Mouse (Mus musculus): ENCODE results near the gene Gm20388. TPM values are rescaled to one million over a fixed set of nuclear protein-coding genes. Genes with fewer than 3 reads are reported as not detected.

Gene Gm20388
- polyA plus RNA-seq, 1 experiment: 18.7 TPM

DNA sequence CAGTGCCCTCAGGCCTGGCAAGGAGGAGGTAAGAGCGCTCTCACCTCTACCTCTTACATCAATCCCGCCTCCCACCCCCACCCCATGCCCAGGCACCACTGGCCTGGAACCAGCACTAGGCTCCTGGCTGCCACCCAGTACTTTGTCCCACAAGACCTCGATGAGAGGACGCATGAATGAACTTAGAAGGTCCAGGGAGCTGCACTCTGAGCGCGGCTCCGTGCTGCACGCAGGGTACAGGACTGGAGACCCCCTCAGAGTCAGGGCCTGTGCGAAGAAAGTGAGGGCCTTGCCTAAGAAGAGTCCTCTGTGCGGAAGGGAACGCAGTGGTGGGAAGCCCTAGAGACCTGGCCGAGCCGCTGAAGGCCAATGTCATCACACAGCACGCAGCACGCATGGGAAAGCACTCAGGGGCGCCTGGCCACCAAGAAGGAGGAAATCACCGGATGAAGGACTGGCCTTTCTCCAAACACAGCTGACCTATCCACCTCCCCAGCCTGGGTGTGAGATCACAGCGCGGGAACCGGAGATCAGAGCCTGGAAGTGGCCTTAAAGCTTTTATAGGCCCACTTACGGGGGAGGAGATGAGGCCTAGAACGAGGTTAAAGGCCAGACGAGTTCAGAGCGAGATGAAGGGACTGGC lies 2636.3 kb downstream of the Gm20388 start:
- TF ChIP-seq CTCF (IDR thresholded peaks at IDR 0.05; ENCODE audit: borderline replicate concordance, insufficient read depth, low read depth, low read length) (no peak), POLR2A (IDR thresholded peaks at IDR 0.05; ENCODE audit: borderline replicate concordance, insufficient read depth, low read length) (no peak)
- WGBS: 52% methylated on average over 24 of the region's 24 CpGs
- 0 out of 2 replicates have a peak, but pooled peaks cover 3% of the 10 kb centered on the region for H3K4me1 ChIP-seq (ENCODE audit: control insufficient read depth, insufficient read depth, low read length)
- no peaks in the 10 kb centered on the region; the same call in 1 of the 2 replicates for H3K27me3 ChIP-seq (ENCODE audit: control insufficient read depth, insufficient read depth, low read length)
- no peak overlapping the region for H3K4me3 ChIP-seq (replicated peaks; ENCODE audit: insufficient read depth, low read depth, low read length)
- no peak overlapping the region for H3K27ac ChIP-seq (ENCODE audit: insufficient read depth, low read length)
- DNase-seq: no peak

DNA sequence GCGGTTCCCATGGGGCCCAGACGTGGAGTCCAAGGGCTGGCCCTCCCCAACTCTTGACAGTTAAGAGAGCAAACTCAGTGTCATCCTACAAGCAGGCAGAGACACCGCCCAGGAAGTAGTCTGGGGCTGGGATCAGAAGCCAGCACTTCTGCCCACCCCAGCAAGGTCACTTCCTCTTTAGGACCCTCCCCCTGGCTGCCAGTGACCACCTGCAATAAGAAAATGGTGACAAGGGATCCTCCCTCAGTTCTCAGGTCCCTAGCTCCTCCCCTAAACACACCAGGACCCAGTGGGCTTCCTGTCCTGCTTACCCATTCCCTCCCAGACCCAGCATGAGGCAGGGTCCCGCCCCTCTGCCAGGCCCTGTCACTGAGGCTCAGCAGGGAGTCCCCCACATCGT lies 2637.2 kb downstream of the Gm20388 start:
- no peak for DNase-seq
- Histone ChIP-seq H3K4me3 (replicated peaks; ENCODE audit: insufficient read depth, low read depth, low read length) (no peak overlapping the region), H3K27ac (ENCODE audit: insufficient read depth, low read length) (no peak overlapping the region), H3K27me3 (ENCODE audit: control insufficient read depth, insufficient read depth, low read length) (no peaks in the 10 kb centered on the region; the same call in 1 of the 2 replicates), H3K4me1 (ENCODE audit: control insufficient read depth, insufficient read depth, low read length) (0 out of 2 replicates have a peak, but pooled peaks cover 3% of the 10 kb centered on the region)
- TF ChIP-seq CTCF (IDR thresholded peaks at IDR 0.05; ENCODE audit: borderline replicate concordance, insufficient read depth, low read depth, low read length): no peak
- no peak for TF ChIP-seq POLR2A (IDR thresholded peaks at IDR 0.05; ENCODE audit: borderline replicate concordance, insufficient read depth, low read length)
- 66% methylated on average over 5 of the region's 5 CpGs for WGBS

DNA sequence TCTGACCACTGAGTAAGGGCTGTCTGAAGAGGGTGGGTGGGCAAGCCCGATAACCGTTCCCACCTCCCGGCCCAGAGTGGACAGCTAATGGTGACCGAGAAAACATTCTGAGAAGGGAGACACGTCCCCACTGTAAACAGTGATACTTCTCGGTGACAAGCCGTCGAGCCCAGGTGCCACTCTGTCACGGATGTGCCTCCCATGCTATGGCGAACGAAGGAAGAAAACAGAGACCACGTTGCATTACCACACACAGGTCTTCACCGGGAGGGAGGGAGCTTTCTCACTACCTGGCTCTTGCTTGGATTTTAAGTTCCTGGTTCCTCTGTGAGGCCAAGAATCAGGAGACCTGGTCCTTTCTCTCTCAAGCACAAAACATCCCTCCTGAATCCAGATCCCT lies 2637.7 kb downstream of the Gm20388 start:
- DNase-seq: no peak
- Histone ChIP-seq H3K27me3 (ENCODE audit: control insufficient read depth, insufficient read depth, low read length) (no peaks in the 10 kb centered on the region; the same call in 1 of the 2 replicates), H3K4me1 (ENCODE audit: control insufficient read depth, insufficient read depth, low read length) (0 out of 2 replicates have a peak, but pooled peaks cover 3% of the 10 kb centered on the region), H3K27ac (ENCODE audit: insufficient read depth, low read length) (no peak overlapping the region), H3K4me3 (replicated peaks; ENCODE audit: insufficient read depth, low read depth, low read length) (no peak overlapping the region)
- 85% methylated on average over 13 of the region's 13 CpGs for WGBS
- no peak for TF ChIP-seq CTCF (IDR thresholded peaks at IDR 0.05; ENCODE audit: borderline replicate concordance, insufficient read depth, low read depth, low read length)
- TF ChIP-seq POLR2A (IDR thresholded peaks at IDR 0.05; ENCODE audit: borderline replicate concordance, insufficient read depth, low read length): no peak

DNA sequence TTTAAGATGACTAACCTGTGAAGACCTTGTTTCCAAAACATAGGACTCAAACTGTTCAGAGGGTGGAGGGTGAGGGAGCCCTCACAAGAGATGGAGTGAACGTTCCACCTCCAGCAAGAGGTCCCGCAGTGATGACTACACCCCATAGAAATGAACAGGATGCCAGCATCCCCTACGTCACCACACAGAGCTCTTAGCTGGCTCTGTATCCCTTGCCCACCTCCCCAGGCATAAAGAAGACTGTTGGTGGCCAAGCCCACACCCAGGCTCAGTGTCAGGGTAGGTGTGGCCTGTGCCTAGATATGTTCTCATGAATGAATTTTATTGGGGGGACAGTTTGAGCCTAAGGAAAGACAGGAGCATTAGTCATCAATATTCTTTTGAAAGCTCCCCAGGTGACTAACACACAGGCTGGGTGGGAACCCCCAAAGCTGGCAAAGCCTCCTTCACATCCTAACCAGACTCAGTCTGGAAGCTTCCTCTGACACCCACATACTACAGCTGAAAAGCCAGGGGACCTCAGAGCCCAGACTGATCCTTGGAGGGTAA lies 2638.3 kb downstream of the Gm20388 start:
- Histone ChIP-seq H3K27me3 (ENCODE audit: control insufficient read depth, insufficient read depth, low read length) (no peaks in the 10 kb centered on the region; the same call in 1 of the 2 replicates), H3K4me1 (ENCODE audit: control insufficient read depth, insufficient read depth, low read length) (0 out of 2 replicates have a peak, but pooled peaks cover 3% of the 10 kb centered on the region), H3K27ac (ENCODE audit: insufficient read depth, low read length) (no peak overlapping the region), H3K4me3 (replicated peaks; ENCODE audit: insufficient read depth, low read depth, low read length) (no peak overlapping the region)
- 83% methylated on average over 3 of the region's 3 CpGs for WGBS
- no peak for TF ChIP-seq POLR2A (IDR thresholded peaks at IDR 0.05; ENCODE audit: borderline replicate concordance, insufficient read depth, low read length)
- TF ChIP-seq CTCF (IDR thresholded peaks at IDR 0.05; ENCODE audit: borderline replicate concordance, insufficient read depth, low read depth, low read length): no peak
- no peak for DNase-seq

DNA sequence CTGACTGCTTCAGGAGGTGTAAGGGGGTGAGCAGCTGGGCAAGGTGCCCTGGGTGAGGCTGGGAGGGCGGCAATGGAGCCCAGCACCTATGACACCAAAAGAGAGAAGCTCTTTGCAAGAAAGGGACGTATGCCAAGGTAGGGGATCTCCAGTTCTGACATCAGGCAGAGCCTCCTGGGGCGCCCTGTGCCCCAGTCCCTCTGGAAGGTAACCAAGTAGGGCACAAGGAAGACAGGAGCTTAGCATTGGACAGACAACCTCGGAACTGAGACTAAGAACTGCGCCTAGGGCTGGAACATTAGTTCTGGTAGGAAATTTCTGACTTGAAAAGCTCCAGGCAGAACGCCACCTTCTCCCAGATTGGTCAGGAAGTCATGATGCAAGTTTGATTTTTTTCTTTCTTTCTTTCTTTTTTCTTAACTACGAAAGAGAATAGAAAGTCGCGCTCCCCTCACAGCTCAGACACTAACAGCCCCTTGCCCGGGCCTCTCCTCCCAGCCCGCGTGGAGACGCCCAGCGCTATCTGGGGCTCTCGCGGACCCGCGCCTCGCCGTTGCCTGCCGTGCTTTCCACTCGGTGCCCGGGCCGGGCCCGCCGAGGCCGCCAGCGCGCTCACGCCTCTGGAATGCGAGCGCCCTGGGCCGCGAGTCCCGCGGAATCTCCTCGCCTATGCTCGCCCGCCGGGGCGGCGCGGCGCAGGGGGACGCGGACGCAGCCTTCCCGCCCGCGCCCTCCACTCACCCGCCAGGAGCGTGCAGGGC lies 2639.8 kb downstream of the Gm20388 start:
- TF ChIP-seq CTCF (IDR thresholded peaks at IDR 0.05; ENCODE audit: borderline replicate concordance, insufficient read depth, low read depth, low read length) (no peak), POLR2A (IDR thresholded peaks at IDR 0.05; ENCODE audit: borderline replicate concordance, insufficient read depth, low read length) (no peak)
- Histone ChIP-seq H3K27me3 (ENCODE audit: control insufficient read depth, insufficient read depth, low read length) (no peaks in the 10 kb centered on the region; the same call in 1 of the 2 replicates), H3K4me3 (replicated peaks; ENCODE audit: insufficient read depth, low read depth, low read length) (no peak overlapping the region), H3K27ac (ENCODE audit: insufficient read depth, low read length) (no peak overlapping the region), H3K4me1 (ENCODE audit: control insufficient read depth, insufficient read depth, low read length) (peaks cover 9% of the 10 kb centered on the region; the same call in 1 of the 2 replicates)
- no peak for DNase-seq
- 12% methylated on average over 52 of the region's 52 CpGs for WGBS

DNA sequence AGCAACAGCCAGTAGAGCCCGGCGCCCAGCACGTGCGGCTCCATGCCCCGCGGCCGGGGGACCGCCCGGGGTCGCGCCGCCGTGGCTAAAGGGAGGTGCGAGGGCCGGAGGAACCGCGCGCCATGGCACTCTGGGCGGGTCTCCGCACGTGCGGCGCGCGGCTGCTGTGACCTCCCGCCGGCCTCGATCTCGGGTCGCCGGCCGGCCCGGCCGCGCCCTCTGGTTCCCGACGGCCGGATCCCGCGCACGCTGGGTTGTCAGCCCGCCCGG lies 2640.3 kb downstream of the Gm20388 start:
- H3K27ac ChIP-seq (ENCODE audit: insufficient read depth, low read length): no peak overlapping the region
- no peak for TF ChIP-seq CTCF (IDR thresholded peaks at IDR 0.05; ENCODE audit: borderline replicate concordance, insufficient read depth, low read depth, low read length)
- no peak for TF ChIP-seq POLR2A (IDR thresholded peaks at IDR 0.05; ENCODE audit: borderline replicate concordance, insufficient read depth, low read length)
- 0% methylated on average over 43 of the region's 43 CpGs for WGBS
- H3K4me1 ChIP-seq (ENCODE audit: control insufficient read depth, insufficient read depth, low read length): peaks cover 10% of the 10 kb centered on the region; the same call in 1 of the 2 replicates
- DNase-seq: no peak
- H3K27me3 ChIP-seq (ENCODE audit: control insufficient read depth, insufficient read depth, low read length): no peaks in the 10 kb centered on the region; the same call in 1 of the 2 replicates
- no peak overlapping the region for H3K4me3 ChIP-seq (replicated peaks; ENCODE audit: insufficient read depth, low read depth, low read length)

DNA sequence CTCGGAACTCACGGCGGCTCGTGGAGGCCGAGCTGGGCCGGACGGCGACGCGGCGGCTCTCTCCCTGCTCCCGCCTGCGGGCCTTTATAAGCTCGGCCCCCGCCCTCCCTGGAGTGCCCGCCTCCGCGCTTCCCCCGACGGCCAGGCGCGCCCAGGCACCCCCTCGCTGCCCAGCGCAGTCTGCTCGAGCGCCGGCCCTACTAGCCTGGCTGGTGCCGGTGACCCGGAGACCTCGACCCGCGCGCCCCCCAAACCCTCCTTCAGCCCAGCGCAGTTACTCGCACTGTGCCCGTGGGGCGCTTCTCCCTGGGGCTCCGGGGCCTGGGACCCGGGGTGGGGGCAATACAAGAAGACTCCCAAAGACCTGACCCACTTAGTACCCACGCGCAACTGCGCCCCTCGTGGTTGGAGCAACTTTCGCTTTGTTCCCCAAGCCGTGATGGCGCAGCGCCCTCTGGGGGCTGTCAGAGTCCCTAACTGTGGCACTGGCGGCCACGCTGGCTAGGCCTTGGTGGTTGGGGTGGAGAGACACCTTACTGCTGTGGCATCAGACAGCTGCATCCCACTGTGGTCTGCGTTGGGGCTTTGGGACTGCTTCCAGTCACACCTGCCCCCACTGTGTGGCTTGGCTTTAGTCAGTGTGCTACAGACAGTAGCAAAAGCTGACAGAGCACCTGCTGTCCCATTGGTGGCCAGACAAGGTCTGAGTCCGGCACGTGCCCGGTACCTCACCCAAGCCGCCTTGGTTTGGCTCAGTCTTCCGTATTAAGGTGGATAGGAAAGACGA lies 2640.8 kb downstream of the Gm20388 start, which contains the start of gene Piezo1:
TSS of gene Piezo1 (minus strand) at position 65 of the 787 bp plus-strand sequence.
- peaks cover 10% of the 10 kb centered on the region; the same call in 1 of the 2 replicates for H3K4me1 ChIP-seq (ENCODE audit: control insufficient read depth, insufficient read depth, low read length)
- no peak within 1 kb of the TSS for H3K27ac ChIP-seq (ENCODE audit: insufficient read depth, low read length)
- H3K4me3 ChIP-seq (replicated peaks; ENCODE audit: insufficient read depth, low read depth, low read length): no peak within 1 kb of the TSS
- 11% methylated on average over 56 of the region's 56 CpGs for WGBS
- peak; percentile 48 to 58 for DNase-seq
- TF ChIP-seq POLR2A (IDR thresholded peaks at IDR 0.05; ENCODE audit: borderline replicate concordance, insufficient read depth, low read length) (no peak), CTCF (IDR thresholded peaks at IDR 0.05; ENCODE audit: borderline replicate concordance, insufficient read depth, low read depth, low read length) (peak; percentile 79)
- no peaks in the 10 kb centered on the region; the same call in 1 of the 2 replicates for H3K27me3 ChIP-seq (ENCODE audit: control insufficient read depth, insufficient read depth, low read length)
